Mouse (Mus musculus) retina, postnatal 1 day (tissue): ENCODE results near the gene S1pr1.

ENCODE experiments used
- DNase-seq: peaks from one replicate; pipeline ENCODE4 v3.0.0-alpha.2; 2012

S1pr1 gene

DNA sequence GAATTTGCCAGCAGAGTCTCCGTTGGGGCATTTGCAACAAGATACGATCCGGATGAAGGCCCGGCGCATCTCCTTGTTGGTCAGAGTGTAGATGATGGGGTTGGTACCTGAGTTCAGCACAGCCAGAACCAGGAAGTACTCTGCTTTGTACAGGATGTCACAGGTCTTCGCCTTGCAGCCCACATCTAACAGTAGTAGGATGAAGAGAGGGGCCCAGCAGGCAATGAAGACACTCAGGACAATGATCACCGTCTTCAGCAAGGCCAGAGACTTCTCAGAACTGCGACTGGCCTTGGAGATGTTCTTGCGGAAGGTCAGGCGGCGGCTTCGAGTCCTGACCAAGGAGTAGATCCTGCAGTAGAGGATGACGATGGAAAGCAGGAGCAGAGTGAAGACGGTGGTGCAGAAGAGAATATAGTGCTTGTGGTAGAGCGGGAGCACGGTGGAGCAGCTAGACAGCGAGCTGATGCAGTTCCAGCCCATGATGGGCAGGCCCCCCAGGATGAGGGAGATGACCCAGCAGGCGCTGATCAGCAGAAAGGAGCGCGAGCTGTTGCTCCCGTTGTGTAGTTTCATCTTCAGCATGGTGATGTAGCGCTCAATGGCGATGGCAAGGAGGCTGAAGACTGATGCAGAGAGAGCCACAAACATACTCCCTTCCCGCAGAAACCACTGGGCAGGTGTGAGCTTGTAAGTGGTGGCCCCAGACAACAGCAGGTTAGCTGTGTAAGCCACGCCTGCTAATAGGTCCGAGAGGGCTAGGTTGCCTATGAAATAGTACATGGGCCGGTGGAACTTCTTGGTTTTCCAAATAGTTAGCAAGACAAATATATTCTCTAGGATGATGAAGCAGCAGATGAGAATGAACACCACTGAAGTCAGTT is 2.7 kb downstream of the S1pr1 start:
- DNase-seq: no peak

DNA sequence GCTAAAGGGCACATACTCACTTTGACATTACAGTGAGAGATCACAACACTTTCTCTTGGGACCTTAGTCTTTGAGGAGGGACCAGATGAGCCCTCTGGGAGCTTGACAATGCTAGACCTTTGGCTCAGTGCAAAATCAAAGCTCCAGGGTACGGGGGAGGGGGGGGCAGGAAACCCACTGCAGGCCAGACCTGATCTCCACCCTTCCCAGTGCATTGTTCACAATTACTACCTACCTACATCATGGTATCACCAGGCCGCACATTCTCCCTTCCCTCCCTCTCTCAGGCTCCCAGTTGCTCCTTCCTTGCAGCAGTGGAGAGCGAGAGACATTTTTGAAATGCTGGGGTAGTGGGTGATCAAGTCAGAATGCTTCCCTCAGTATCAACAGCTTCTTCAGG is 3.5 kb downstream of the S1pr1 start:
- no peak for DNase-seq

DNA sequence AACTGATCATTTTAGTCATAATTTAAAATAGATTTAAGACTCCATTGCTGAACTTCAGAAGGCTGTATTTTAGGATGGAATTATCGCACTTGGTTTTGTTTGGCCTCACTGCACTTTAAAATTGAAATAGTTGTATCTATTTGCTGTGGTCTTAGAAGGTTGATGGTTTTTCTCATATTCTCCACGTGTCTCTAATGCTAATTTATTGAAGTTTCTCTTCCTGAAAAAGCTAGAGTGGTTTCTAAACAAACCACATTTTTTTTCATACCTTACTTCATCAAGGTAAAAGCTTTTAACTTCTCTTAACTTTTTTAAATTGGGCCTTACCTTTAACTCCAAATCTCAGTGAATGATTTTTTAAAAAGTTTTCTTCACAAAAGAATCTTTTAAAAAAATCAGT is 4.8 kb downstream of the S1pr1 start:
- no peak for DNase-seq

DNA sequence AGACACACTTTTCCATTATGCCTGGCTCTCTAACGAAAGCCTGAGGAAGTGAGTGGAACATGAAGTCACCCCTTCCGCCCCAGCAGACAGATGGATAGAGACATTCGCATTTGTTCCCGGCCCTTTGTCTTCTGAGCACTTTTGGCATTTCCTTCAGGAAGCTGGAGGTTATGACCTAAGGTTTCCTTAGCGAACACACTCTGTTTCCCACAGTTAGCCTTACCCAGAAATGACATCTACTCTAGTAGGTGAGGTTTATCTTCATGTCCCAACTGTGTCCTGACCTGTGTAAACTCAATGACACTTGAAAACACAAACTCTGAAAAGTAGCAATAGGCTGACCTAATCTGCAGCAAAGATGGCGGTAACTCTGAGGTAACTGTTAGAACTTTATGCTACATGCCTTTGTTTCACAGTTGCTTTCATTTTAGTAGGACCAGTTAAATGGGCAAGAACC is 5.7 kb downstream of the S1pr1 start:
- no peak for DNase-seq

DNA sequence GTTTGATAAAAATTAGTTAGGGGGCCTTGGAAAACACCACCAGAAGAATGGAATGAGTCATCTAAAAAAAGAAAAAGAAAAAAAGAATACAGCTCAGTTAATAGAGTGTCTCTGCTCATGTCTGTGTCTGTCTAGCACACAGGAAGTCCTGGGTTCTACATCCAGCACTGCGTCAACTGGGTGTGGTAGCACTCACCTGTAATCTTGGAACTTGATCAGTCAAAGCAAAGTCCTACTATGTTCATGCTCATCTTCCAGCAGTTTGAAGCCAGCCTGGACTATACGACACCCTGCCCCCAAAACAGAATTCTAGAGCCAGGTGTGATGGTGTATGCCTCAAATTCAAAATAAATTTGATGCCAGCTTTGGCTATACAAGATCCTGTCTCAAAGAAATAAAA is 8.1 kb downstream of the S1pr1 start:
- no peak for DNase-seq

DNA sequence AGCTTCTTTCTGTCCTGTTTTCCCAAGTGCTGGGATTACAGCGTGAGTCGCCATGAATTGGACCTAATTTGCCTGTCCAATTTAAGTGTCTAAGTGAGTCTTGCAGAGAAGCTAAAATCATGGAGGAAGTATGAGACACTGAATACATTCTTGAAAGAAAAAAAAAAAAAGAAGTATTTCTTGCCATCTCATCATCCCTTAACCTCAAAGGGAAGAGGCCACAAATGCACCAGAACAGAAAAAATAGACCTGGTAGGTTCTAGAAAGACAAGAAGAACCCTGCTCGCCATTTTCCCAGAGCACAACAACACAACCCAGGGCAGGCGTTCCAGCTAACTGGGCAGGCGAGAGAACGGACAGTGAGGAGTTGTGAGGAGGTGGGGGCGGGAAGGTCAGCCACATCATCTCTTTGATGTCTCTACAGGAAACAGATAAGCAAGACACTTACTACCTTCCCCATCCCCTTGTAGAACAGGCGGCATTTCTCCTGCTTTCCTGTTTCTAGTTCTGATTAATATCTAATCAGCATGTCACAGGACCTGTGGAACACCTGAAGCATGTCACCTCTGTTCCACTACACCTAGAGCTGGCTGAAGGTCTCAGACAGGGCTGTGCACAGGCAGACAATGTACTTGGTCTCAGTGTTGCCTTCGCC is 10.5 kb downstream of the S1pr1 start:
- no peak for DNase-seq

GRCm38 (mm10) chr3:115703720-115704119 is 11.2 kb downstream of the S1pr1 start:
- no peak for DNase-seq

- no peak for DNase-seq
Observed at GRCm38 (mm10) chr3:115702089-115702488, 12.8 kb downstream of the S1pr1 start.

GRCm38 (mm10) chr3:115695194-115695891 is 19.5 kb downstream of the S1pr1 start:
- DNase-seq: no peak

- no peak for DNase-seq
Observed at GRCm38 (mm10) chr3:115694168-115694567, 20.7 kb downstream of the S1pr1 start.

DNA sequence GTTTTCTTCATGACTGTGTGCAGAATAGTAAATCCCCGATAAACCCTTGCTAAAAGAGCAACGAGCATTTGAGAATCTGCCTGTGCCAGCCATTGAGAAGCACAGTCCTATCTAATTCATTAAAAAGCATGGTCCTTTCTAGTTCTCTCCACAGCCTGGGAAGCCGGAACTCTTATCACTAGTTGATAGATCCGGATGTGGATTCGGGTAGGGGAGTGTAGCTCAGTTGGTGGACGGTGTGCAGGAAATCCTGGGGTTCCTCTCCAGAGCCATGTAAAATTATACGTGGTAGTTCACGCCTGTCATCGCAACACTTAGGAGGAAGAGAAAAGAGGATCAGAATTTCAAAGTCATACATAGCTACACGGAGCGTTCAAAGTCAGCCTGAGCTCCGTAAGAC is 21.5 kb downstream of the S1pr1 start:
- no peak for DNase-seq

DNA sequence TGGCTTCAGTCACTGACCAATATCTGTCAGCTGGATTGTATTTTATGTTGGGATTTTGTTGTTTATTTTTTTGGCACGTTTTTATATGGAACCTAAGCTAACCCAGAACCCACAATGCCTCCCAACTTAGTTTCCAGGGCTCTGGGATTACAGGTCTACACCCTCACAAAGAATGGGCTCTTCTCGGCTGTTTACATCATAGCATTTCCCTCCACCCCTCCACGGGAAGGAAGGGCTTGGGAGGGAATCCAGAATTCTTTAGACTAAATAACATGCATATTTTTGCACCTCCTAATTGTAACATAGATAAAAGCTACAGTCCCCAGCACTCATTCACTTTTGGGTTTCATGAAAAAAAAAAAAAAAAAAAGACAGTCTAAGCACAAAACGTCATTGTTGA is 22.0 kb downstream of the S1pr1 start:
- DNase-seq: no peak

GRCm38 (mm10) chr3:115692384-115692783 is 22.5 kb downstream of the S1pr1 start:
- no peak for DNase-seq

DNA sequence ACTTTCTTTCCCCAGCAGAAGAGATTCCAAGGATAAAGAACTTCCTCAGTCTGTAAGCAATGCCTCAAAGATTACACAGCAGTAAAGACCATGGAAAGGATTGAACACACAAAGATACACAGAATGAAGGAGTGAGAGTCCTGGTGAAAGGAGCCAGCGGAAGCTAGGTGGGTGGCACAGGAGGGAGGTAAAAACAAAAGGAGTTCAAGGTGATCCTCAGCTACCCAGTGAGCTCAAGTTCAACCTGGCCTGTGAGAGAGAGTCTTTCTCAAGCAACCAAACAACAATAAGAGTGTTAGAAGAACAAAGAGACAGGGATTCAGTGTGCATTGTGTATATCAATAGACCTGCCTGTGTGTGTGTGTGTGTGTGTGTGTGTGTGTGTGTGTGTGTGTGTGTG is 25.0 kb downstream of the S1pr1 start:
- DNase-seq: no peak

GRCm38 (mm10) chr3:115689352-115689751 is 25.5 kb downstream of the S1pr1 start:
- no peak for DNase-seq

GRCm38 (mm10) chr3:115687821-115688220 is 27.1 kb downstream of the S1pr1 start:
- no peak for DNase-seq

GRCm38 (mm10) chr3:115682328-115683088 is 32.4 kb downstream of the S1pr1 start:
- no peak for DNase-seq

DNA sequence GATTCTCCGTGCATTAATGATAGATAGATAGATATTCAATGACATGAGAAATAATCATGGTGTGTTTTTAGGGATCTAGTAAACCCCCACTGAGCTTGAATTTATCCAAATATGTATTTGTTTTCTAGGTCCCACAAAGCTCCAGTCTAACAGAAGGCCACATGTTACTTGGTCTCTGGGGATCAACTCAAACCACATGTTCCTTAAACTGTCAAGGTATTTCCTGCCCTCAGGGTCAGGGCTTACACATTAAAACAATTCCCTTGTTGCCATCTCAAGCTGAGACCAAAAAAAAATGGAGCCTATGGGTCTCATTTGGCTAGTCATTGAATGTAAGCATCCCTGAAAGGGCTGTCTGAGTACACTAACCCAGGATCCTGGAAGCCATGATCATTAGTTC is 33.7 kb downstream of the S1pr1 start:
- no peak for DNase-seq

- DNase-seq: no peak
Observed at GRCm38 (mm10) chr3:115679022-115679421, 35.9 kb downstream of the S1pr1 start.

GRCm38 (mm10) chr3:115675546-115676535 is 39.0 kb downstream of the S1pr1 start:
- no peak for DNase-seq

GRCm38 (mm10) chr3:115674665-115675064 is 40.2 kb downstream of the S1pr1 start:
- no peak for DNase-seq
